Mouse (Mus musculus) lung, adult 2 months (tissue): ENCODE measurements around the gene Dusp23.

Experiments
- CTCF ChIP-seq: fragments of 200-500 bp; IDR thresholded peaks from 2 replicates; pipeline ENCODE4 v1.5.1; 2011; ENCODE audit warnings: mild to moderate bottlenecking, low read length, control low read depth; ENCODE audit not compliant: insufficient read depth
- POLR2A ChIP-seq: fragments of 200-500 bp; IDR thresholded peaks from 2 replicates; pipeline ENCODE4 v1.6.1; 2011; ENCODE audit warnings: low read depth, mild to moderate bottlenecking, control low read depth, low read length, borderline replicate concordance; ENCODE audit errors: extremely low read depth

GRCm38 (mm10) chr1:172652040-172652662 lies 19.4 kb upstream of the Dusp23 start:
- TF ChIP-seq CTCF: no peak
- TF ChIP-seq POLR2A: no peak
